Mouse (Mus musculus): ENCODE results near the gene Tap1. TPM values are rescaled to one million over a fixed set of nuclear protein-coding genes. Genes with fewer than 3 reads are reported as not detected.
"Not testable (repeated sequence)": the region's sequence is repeated elsewhere in the genome, so short reads cannot be mapped to it uniquely, and the experiment has no call there.

The Tap1 gene
- total RNA-seq, 4 experiments from 2014 or later, result 19.5 to 22.2 (median 21.3) TPM

DNA sequence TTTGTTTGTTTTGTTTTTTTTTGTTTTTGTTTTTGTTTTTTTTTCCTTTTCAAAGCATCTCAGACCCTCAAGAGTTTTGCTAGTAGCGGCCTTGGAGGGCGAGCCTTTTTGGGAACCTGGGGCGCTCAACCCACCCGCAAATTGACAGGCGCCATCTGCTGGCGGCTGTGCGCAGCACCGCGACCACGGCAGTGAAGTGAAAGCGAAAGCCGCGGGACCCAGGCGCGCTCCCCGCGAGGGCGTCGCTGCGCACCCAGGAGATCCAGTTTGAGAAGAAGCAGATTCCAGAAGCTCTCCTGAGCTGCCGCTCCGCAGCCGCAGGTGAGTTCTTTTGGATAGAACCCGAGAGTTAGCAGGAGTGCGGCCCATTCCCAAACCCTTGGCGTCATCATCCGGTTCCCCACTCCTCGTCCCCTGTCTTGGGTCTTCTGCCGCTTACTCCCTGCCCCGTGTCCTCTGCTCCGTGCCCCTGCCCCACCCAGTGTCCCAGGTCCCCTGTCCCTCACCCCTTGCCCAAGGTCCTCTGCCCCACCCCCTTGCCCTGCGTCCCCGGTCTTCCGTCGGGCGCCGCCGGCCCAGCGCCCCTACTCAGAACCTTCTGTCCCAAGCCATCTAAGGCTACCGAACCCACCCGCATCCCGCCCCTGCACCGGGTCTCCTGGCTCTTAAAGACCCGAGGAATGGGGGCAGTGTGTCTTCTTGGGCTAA, 17.1 kb downstream of the Tap1 start:
- peak; percentile 79 for DNase-seq

DNA sequence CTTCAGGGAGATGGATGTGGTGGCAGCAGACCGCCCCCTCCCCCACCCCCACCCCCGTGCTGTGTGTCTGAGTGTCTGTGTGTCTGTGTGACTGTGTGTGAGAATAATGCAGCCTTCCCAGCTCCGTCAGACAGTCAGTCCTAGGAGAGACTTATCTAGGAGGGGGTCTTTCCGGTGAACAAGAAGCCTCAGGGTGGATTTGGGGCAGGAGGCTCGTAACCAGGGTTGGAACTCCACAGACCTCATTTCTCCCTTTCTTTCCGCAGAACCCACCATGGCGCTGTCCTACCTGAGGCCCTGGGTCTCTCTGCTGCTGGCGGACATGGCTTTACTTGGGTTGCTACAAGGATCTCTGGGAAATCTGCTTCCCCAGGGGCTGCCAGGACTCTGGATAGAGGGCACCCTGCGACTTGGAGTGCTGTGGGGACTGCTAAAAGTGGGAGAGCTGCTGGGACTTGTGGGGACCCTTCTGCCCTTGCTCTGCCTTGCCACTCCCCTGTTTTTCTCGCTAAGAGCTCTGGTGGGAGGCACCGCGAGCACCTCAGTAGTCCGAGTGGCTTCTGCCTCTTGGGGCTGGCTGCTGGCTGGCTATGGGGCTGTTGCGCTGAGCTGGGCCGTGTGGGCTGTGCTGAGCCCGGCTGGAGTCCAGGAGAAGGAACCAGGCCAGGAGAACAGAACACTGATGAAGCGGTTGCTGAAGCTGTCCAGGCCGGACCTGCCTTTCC, 17.8 kb downstream of the Tap1 start:
- no peak for DNase-seq

DNA sequence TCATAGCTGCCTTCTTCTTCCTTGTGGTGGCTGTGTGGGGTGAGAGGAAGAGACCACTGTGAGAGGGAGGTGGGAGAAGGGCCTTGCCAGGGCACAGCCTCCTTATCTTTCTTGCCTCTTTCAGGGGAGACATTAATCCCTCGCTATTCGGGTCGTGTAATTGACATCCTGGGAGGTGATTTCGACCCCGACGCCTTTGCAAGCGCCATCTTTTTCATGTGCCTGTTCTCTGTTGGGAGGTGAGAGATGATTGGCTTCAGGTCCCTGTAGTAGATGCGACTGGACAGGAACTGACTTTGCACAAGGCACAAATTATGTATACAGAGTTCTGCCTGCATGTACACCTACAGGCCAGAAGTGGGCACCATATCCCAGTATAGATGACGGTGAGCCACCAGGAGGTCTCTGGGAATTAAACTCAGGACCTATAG, 18.4 kb downstream of the Tap1 start:
- no peak for DNase-seq

DNA sequence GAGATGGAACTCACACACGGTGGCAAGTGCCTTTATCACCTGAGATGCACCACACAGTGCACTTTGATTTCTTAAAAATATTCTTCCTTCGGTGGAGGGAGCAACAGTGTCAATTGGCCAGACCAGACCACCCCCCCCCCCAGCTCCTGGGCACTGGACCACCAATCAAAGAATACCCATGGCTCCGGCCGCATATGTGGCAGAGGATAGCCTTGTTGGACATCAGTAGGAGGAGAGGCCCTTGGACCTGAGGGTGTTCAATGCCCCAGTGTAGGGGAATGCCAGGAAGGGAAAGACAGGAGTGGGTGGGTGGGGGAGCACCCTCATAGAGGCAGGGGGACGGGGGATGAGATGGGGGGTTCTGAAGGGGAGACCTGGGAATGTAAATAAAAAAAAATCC, 19.4 kb downstream of the Tap1 start:
- no peak for DNase-seq

DNA sequence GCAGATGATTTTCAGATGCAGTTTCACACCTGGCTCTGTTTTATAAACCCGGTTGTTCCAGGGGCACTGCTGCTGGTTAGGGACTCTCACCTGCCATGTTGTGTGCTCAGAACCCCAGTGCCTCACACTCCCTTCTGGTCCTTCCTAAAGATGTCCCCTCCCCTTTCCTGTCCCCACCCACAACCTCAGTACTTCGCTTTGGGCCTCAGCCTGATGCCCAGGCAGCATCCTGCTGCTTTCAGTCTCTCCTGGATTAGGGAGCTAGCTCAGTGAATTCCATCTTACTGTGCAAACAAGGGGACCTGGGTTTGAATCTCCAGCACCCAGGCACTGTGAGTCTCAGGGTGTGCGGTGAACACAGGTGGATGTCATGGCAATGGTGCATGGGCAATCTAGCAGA, 20.1 kb downstream of the Tap1 start:
- no peak for DNase-seq

DNA sequence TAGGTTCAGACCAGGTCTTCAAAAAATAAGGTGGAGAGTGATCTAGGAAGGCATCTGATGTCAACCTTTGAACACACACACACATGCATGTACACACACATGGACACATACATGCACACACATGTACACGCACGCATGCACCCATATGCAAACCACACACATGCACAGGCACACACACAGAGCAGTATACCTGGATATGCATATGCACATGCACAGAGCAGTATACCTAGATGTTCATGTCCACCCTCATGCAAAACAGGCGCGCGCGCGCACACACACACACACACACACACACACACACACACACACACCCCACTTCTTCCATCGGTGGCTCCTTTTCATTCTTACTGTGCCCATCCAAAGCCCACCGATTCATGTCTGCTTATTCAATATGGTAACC, 20.5 kb downstream of the Tap1 start:
- DNase-seq, result peak; percentile 1

DNA sequence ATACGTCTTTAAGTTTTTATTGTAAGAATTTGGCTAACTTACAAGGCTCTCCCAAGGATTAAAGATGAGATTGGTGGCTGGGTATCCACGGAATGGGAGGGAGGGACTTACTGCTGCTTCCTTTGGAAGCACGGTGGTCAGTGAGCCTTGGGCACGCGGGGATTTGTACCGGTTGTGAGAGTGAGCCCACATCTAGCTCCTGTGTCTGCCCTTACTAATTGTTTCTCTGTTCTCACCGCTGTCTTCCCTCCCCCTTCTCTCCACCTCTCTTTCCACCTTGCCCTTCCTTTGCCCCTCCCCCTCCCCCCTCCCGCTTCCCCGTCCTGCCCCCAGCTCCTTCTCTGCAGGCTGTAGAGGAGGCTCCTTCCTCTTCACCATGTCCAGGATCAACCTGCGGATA, 21.1 kb downstream of the Tap1 start:
- DNase-seq, result no peak

DNA sequence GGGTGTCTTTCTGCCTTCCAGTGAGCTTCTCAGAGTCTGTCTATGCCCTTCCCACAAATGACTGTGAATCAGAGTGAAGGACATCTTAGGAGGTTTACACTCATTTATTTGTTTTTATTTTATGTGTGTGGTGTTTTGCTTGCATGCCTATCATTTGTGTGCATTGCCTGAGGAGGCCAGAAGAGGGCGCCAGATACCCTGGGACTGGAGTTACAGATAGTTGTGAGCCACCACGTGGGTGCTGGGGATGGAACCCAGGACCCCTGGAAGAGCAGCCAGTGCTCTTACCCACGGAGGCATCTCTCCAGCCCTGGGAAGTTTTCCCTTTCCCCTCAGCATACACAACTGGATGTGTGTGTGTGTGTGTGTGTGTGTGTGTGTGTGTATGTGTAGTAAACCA, 22.3 kb downstream of the Tap1 start:
- DNase-seq, result peak; percentile 1

DNA sequence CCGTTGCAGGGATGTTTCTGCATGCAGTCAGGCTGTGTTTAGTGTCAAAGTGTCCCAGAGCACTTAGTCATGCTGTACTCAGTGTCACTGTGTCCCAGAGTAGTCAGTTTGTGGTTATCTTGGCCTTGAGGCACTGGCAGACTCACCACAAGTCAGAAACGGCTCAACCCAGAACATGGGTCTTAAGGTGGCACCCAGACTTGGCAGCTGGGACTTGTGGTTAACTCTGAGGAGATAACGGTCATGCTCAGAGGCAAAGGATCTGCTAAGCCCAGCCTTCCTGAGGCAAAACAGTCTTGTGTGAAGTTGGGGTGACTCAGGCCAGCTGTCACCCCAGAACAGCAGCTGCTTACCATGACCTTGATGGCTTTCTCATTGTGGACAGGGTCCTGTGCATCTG, 23.2 kb downstream of the Tap1 start:
- DNase-seq, result peak; percentile 74

DNA sequence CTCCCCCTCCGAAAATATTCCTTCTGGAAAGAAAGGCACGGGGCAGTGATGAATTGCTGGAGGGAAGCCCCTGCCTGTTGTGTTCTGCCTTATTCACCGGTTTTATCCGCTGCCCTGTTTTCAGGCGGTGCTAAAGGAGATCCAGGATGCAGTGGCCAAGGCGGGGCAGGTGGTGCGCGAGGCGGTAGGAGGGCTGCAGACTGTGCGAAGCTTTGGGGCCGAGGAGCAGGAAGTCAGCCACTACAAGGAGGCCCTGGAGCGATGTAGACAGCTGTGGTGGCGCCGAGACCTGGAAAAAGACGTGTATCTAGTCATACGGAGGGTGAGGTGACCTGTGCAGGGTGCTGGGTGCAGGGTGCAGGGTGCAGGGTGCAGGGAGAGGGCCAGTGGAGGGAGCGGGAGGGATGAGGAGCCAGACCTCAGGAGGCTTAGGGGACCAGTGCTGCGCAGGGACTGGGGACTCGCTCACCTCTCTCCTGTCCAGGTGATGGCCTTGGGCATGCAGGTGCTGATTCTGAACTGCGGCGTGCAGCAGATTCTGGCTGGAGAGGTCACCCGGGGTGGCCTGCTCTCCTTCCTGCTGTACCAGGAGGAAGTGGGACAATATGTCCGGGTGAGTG, 24.5 kb downstream of the Tap1 start:
- DNase-seq, result peak; percentile 1

DNA sequence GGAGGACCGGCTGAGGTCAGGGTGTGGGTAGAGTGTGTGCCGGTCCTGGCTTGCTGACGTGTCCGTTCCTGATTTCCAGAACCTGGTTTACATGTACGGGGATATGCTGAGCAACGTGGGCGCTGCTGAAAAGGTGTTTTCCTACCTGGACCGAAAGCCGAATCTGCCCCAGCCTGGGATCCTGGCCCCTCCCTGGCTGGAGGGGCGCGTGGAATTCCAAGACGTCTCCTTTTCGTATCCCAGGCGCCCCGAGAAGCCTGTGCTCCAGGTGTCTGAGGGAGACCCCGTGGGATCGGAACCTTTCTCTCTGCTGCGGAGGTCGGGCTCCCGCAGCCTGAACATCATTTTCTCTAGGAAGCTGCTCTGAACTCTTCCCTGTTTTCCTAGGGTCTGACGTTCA, 26.6 kb downstream of the Tap1 start:
- no peak for DNase-seq

DNA sequence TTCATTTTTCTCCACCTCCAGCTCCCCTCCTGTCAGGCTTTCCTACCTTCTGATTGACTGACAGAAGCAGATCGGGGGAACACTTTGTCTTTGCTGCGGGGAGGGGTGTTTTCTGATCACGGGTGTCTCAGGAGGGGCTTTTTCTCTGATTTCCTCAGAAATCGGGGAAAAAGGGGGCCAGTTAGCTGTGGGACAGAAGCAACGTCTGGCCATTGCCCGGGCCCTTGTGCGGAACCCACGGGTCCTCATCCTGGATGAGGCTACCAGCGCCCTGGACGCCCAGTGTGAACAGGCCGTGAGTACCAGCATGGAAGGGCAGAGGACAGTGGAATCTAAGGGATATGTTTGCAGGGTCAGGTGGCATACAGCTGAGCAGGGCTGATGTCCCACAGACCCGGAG, 27.8 kb downstream of the Tap1 start:
- no peak for DNase-seq

DNA sequence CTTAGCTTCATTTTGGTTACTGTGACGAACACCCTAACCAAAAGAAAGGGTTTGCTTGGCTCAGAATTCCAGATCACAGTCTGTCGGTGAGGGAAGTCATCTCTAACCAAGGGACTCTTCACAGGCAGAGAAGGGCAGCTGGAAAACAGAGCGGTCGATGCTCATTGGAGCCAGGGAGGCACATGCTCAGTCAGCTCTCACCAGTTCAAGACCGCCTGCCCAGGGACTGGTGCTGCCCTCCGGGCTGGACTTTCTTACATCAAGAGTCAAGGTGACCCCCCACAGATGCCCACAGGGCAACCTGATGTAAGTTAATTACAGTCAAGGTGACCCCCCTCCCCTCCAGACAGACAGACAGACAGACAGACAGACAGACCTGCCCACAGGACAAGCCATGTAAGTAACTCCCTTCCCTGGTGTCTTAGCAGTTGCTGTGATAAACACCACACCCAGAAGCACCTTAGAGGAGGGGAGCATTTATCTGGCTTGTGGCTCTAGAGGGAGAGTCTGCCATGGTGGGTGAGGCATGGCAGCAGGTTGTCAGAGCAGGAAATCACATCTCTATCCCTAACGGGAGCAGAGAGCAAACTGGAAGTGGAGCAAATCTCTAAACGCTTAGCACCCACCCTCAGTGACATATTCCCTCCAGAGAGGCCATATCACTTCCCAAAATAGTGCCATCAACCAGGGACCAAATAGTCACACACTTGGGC, 30.0 kb downstream of the Tap1 start:
- DNase-seq, result no peak

DNA sequence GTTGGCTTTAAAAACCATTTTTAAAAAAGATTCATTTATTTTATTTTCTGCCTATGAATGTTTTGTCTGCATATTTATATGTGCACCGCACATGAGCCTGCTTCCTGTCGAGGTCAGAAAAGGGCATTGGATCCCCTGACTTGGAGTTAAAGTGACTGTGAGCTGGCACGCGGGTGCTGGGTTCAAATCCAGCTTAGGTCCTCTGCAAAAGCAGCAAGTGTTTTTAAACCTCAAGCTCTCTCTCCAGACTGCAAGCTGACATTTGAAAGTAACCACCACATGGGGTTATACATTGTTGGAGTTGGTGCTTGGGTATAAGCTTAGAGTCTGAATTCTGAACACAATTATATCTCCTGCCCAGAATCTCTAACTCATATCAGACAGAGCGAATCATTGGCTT, 30.6 kb downstream of the Tap1 start:
- no peak for DNase-seq

DNA sequence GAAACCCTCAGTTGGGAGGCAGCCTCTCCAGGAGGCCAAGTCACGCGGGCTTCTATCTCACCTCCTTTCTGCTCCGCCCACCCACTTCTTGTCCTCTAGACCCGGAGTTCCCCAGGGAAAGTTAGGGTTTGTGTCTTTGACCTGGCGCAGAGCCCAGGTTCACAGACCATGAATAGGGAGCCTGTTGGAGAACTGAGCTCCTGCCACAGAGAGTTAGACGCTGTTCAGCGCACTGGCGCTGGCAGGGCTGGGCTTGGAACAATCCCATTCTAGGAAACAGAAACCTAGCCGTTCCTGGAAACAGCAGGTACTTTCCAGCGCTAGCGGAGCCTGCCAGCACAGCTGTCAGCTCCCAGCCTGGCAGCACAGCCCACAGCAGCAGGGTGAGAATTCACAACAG, 31.3 kb downstream of the Tap1 start:
- peak; percentile 64 for DNase-seq

DNA sequence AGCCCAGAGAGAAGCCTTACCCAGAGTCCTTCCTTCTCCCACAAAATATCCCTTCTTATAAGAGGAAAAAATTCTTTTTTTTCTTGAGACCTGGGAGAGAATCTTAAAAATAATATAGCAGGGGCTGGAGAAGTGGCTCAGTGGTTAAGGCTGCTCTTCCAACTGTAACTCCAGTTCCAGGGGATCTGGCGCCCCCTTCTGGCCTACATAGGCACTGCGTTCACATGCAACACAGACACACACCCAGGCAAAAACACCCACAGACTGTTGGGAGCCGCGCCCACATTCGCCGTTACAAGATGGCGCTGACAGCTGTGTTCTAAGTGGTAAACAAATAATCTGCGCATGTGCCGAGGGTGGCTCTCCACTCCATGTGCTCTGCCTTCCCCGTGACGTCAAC, 31.7 kb downstream of the Tap1 start:
- DNase-seq, result not testable (repeated sequence)

DNA sequence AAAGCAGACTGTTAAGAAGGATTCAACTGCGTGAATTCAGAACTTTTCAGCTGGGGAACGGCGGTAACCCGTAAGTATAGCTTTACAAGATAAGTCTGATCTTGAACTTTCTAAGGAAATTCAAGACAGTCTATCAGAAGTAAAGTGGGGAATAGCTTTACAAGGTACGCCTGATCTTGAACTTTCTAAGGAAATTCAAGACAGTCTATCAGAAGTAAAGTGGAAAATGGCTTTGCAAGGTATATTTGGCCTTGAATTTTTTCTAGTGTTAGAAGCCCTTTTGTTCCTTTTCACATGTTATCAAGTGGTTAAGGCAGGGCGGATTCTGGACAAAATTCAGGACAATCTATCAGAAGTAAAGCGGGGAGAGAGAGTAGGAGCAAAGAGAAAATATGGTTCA, 32.4 kb downstream of the Tap1 start:
- DNase-seq, result not testable (repeated sequence)

DNA sequence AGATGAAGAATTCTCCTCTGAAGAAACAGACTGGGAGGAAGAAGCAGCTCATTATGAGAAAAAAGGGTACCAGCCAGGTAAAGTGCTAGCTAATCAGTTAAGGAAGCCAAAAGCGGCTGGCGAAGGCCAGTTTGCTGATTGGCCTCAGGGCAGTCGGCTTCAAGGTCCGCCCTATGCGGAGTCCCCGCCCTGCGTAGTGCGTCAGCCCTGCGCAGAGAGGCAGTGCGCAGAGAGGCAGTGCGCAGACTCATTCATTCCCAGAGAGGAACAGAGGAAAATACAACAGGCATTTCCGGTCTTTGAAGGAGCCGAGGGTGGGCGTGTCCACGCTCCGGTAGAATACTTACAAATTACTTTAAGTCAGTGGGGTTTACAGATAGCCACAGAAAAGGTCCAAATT, 33.0 kb downstream of the Tap1 start:
- not testable (repeated sequence) for DNase-seq

DNA sequence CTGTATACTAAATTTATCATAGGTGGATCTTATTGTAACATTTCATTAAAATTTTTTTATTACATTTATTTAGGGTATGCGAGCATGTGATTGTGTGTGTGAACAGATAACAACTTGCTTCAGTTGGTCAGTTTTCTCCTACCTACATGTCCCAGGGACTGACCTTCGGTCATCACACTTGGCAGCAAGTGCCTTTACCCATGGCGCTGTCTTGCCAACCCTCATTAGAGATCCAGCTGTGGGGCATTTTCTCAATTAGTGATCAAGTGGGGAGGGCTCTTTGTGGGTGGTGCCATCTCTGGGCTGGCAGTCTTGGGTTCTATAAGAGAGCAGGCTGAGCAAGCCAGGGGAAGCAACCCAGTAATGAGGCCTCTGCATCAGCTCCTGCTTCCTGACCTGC, 37.5 kb downstream of the Tap1 start:
- DNase-seq, result no peak

DNA sequence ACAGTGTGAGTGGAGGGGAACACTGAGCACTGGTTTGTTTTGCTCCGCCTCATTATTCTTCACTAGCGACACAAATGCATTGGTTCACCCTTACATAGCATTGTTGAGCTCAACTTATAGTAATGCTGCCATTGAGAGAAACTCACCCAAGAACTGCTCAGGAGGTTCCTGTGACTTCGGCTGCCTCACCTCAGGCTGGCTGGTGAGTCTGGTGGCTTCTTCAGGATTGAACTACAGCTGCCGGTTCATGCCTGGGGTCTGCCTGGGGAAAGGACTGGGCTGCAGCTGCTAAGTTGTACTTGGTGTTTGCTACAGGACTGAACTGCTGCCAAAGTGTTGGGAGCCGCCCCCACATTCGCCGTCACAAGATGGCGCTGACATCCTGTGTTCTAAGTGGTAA, 38.1 kb downstream of the Tap1 start:
- DNase-seq, result no peak

DNA sequence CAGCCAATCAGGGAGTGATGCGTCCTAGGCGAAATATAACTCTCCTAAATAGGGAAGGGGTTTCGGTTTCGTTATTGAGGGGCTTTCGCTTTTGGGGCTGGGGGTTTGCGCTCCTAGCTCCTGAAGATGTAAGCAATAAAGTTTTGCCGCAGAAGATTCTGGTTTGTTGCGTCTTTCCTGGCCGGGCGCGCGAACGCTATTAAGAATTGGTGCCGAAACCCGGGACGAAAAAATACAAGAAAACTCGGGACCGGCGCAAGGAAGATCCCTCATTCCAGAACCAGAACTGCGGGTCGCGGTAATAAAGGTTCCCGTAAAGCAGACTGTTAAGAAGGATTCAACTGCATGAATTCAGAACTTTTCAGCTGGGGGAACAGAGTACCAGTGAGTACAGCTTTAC, 38.6 kb downstream of the Tap1 start:
- DNase-seq, result not testable (repeated sequence)

DNA sequence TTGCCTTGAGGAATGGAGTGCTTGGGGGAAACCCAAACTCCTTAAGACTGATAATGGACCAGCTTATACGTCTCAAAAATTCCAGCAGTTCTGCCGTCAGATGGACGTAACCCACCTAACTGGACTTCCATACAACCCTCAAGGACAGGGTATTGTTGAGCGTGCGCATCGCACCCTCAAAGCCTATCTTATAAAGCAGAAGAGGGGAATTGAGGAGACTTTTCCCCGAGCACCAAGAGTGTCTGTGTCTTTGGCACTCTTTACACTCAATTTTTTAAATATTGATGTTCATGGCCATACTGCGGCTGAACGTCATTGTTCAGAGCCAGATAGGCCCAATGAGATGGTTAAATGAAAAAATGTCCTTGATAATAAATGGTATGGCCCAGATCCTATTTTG, 43.6 kb downstream of the Tap1 start:
- DNase-seq, result not testable (repeated sequence)

DNA sequence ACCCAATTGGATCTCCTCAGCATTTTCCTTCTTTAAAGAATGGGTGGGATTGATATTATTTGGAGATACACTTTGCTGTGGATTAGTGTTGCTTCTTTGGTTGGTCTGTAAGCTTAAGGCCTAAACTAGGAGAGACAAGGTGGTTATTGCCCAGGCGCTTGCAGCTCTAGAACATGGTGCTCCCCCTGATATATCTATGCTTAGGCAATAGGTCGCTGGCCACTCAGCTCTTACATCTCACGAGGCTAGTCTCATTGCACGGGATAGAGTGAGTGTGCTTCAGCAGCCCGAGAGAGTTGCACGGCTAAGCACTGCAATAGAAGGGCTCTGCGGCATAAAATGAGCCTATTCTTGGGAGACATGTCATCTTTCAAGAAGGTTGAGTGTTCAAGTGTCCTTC, 44.7 kb downstream of the Tap1 start:
- not testable (repeated sequence) for DNase-seq
